ENCODE assay signal across 8 mouse cellular contexts in the genomic region with DNA sequence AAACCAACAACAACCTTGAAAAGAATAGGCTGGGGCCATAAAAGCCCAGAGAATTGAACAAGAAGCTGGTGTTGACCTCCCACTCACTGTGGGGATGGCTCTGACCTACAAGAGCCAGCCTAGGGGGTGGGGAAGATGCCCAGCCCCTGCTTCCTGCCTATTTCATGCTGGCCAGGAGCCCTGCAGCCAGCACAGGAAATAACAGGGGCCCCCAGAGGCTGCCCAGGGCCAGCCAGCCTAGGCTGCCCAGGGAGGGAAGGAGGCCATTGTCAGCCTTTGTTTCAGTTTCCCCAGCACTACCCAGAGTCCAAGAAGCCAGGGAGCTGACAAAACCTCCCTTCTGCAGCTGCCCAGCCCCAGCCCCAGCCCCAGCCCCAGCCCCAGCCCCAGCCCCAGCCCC.
DNase-seq lines count a peak whose midpoint lies in the region; ATAC-seq lines count a peak whose summit lies in the region.

No protein-coding gene starts in this region.

- no peaks in the 10 kb centered on the region for H3K36me3 ChIP-seq in heart, embryonic 12.5 days
- no peaks in the 10 kb centered on the region for H3K36me3 ChIP-seq in neural tube, embryonic 13.5 days

- H3K4me3 ChIP-seq in heart, embryonic 12.5 days, result no peak overlapping the region
- H3K4me3 ChIP-seq in neural tube, embryonic 13.5 days, result no peak overlapping the region

- no peak overlapping the region for H3K9ac ChIP-seq in heart, embryonic 12.5 days
- peak overlapping the region; percentile 47 for H3K9ac ChIP-seq in neural tube, embryonic 13.5 days

- peaks cover 65% of the 10 kb centered on the region for H3K4me1 ChIP-seq in heart, embryonic 12.5 days (replicated peaks)
- H3K4me1 ChIP-seq in neural tube, embryonic 13.5 days (replicated peaks), result peaks cover 87% of the 10 kb centered on the region

- peak; percentile 7 for DNase-seq in kidney, adult 11 months
- DNase-seq in kidney, adult 18-20 months, result no peak
- DNase-seq in kidney, postnatal 36 days, result peak; percentile 31 to 44
- DNase-seq in left cerebral cortex, adult 18-20 months (ENCODE audit: low spot score in 2 of 2), result no peak
- DNase-seq in cerebellum, postnatal 4 days (ENCODE audit: low spot score in 2 of 2), result no peak
- DNase-seq in testis, postnatal 10 days (ENCODE audit: low spot score), result no peak

- no peak overlapping the region; the same call in 1 of the 2 replicates for H3K4me2 ChIP-seq in heart, embryonic 12.5 days
- no peak overlapping the region for H3K4me2 ChIP-seq in neural tube, embryonic 13.5 days

- H3K27ac ChIP-seq in heart, embryonic 12.5 days (ENCODE audit: poor library complexity, severe bottlenecking), result peak overlapping the region; percentile 76
- H3K27ac ChIP-seq in neural tube, embryonic 13.5 days (replicated peaks), result peak overlapping the region; percentile 67

- H3K27me3 ChIP-seq in heart, embryonic 12.5 days (replicated peaks), result no peaks in the 10 kb centered on the region
- H3K27me3 ChIP-seq in neural tube, embryonic 13.5 days, result no peaks in the 10 kb centered on the region

- peak; percentile 40; the same call in 1 of the 2 replicates for ATAC-seq in heart, embryonic 12.5 days (ENCODE audit: insufficient number of reproducible peaks, low FRiP score)
- peak; percentile 25; the same call in 1 of the 2 replicates for ATAC-seq in neural tube, embryonic 13.5 days (ENCODE audit: low read depth)

- no peaks in the 10 kb centered on the region for H3K9me3 ChIP-seq in heart, embryonic 12.5 days (replicated peaks)
- no peaks in the 10 kb centered on the region for H3K9me3 ChIP-seq in neural tube, embryonic 13.5 days

Comparison
In these comparisons a context has a peak if more than half of its experiments do, and no peak if none do; other contexts are left out.
1. DNase-seq: peak in kidney, adult 11 months (single experiment) and kidney, postnatal 36 days (2 of 2); none in kidney, adult 18-20 months (single experiment), left cerebral cortex, adult 18-20 months (0 of 2), cerebellum, postnatal 4 days (0 of 2) and testis, postnatal 10 days (single experiment).